Mouse (Mus musculus) ovary, adult 18-20 months (tissue): ENCODE measurements around the gene Irf9.

Experiments used
- DNase-seq: peaks from one replicate; pipeline ENCODE4 v3.0.0; 2022; ENCODE audit warnings: low spot score, mixed read lengths

Gene Irf9

GRCm38 (mm10) chr14:55614565-55615178 is 11.3 kb downstream of the Irf9 start:
- DNase-seq, result no peak

- DNase-seq, result no peak
These were observed 12.5 kb downstream of the Irf9 start for GRCm38 (mm10) chr14:55615876-55616275.

- DNase-seq, result no peak
These were observed 13.5 kb downstream of the Irf9 start for GRCm38 (mm10) chr14:55616844-55617243.

GRCm38 (mm10) chr14:55617822-55618221 is 14.5 kb downstream of the Irf9 start, which contains the start of gene Rec8:
Gene Rec8, plus strand, starts transcription at chr14:55618037.
- DNase-seq, result peak; percentile 20

GRCm38 (mm10) chr14:55618486-55619195 is 15.3 kb downstream of the Irf9 start:
- no peak for DNase-seq

- DNase-seq, result no peak
These were observed 24.9 kb downstream of the Irf9 start for GRCm38 (mm10) chr14:55628077-55628827.

- DNase-seq, result no peak
These were observed 25.9 kb downstream of the Irf9 start for GRCm38 (mm10) chr14:55629312-55629711.

GRCm38 (mm10) chr14:55634874-55635522 is 31.6 kb downstream of the Irf9 start:
- no peak for DNase-seq

GRCm38 (mm10) chr14:55635523-55636007 is 32.2 kb downstream of the Irf9 start, which contains the start of gene Ipo4:
Gene Ipo4, minus strand, starts transcription at chr14:55635957.
- peak; percentile 79 for DNase-seq

GRCm38 (mm10) chr14:55637795-55638194 is 34.4 kb downstream of the Irf9 start, which contains the start of gene Gm49378:
Gene Gm49378, minus strand, starts transcription at chr14:55637895.
- DNase-seq, result no peak

GRCm38 (mm10) chr14:55640816-55641215 is 37.4 kb downstream of the Irf9 start:
- DNase-seq, result no peak

- DNase-seq, result no peak
These were observed 37.9 kb downstream of the Irf9 start for GRCm38 (mm10) chr14:55641291-55641690.

- no peak for DNase-seq
These were observed 39.3 kb downstream of the Irf9 start for GRCm38 (mm10) chr14:55642679-55643059.

- peak; percentile 74 for DNase-seq
These were observed 39.9 kb downstream of the Irf9 start, which contains the start of gene Tm9sf1 for GRCm38 (mm10) chr14:55643060-55643907. Gene Tm9sf1, minus strand, starts transcription at chr14:55643806.

GRCm38 (mm10) chr14:55644261-55644888 is 41.0 kb downstream of the Irf9 start:
- no peak for DNase-seq

GRCm38 (mm10) chr14:55649884-55650283 is 46.5 kb downstream of the Irf9 start, which contains the start of gene Tssk4:
Gene Tssk4, plus strand, starts transcription at chr14:55650184.
- no peak for DNase-seq

GRCm38 (mm10) chr14:55651528-55651927 is 48.2 kb downstream of the Irf9 start:
- no peak for DNase-seq

- no peak for DNase-seq
These were observed 53.6 kb downstream of the Irf9 start for GRCm38 (mm10) chr14:55656935-55657334.

GRCm38 (mm10) chr14:55658011-55658410 is 54.6 kb downstream of the Irf9 start:
- DNase-seq, result peak; percentile 25
